Mouse (Mus musculus): ENCODE measurements around the gene Catsperb.
"Not testable (repeated sequence)": the region's sequence is repeated elsewhere in the genome, so short reads cannot be mapped to it uniquely, and the experiment has no call there.

Gene Catsperb

DNA sequence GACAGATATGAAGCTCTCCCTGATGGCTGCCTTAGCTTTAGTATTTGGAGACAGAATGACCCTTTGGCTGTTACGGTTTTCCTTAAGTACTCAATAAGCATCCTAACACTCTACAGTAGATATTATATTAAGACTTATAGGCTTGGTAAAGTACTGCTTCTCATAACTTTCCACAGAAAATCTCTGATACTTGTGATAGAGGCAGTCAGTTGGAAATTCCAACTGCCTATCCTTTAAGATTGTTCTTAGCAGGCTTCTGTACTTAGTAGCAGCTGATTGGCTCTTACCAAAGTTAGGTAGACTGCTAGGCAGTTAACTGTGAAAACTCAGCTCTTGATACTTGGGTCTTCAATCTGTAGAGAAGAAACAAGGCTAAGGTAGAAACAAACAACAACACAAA, at the start of gene Catsperb:
Catsperb (plus strand) TSS at position 301 of the 400 bp plus-strand sequence.
- DNase-seq, result not testable (repeated sequence)

DNA sequence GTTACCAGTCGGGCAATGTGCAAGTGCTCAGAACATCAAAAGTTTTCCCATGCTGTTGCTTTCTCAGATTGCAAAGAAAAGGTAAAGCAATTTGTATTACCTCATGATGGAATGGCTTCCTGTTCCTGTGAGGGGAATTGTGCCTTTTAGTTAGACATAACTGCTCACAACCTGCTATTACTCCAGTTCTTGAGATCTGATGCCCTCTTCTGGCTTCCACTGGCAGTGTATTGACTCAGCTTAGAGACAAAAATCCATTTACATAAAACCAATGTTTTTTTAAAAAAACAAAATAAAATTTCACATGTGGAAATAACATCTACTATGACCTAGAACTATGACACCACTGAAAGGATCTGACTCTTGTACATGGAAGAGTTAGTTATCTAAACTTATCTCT, 43.0 kb upstream of the Catsperb start:
- peak in 1 of 2 experiments; percentile 1 for DNase-seq

DNA sequence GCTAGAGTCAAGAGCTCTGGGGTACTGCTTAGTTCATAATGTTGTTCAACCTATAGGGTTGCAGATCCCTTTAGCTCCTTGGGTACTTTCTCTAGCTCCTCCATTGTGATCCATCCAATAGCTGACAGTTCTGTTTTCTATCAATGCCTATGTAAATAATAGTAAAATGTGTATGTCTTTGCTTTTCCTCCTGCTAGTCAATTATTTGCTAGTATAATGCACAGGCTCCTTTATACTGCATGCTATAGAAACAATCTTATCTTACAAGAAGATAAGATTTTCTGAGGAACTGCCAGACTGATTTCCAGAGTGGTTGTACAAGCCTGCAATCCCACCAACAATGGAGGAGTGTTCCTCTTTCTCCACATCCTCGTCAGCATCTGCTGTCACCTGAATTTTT, 23.0 kb upstream of the Catsperb start:
- DNase-seq, result not testable (repeated sequence)

DNA sequence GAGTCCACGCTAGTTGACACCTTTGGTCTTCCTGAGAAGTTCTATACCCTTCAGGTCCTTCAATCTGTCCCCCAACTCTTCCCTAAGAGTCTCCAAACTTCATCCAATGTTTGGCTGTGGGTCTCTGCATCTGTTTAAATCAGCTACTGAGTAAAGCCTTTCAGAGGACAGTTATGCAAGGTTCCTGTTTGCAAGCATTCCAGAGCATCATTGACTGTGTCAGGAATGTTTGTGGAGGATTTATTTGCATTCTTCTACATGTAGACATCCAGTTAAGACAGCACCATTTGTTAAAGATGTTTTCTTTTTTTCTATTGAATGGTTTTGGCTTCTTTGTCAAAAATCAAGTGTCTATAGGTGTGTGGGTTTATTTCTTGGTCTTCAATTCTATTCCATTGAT, 21.7 kb downstream of the Catsperb start:
- no peak for DNase-seq

DNA sequence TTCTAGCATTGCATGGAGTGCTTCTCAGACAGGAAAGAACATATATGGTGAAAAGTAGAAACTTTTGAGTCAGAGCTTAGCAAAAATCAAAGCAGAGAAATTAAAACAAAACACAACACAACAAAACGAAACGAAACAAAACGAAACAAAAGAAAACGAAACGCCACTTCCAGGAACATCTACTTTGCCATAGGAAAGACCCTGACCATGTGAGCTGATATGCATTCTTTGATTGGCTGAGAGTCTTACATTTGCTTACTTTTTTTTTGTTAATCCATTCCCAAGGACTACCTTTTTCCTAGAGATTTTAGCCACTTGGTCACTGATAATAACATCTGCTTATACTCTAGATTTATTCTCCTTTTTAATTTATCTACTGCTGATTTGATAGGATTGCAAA, 57.6 kb downstream of the Catsperb start:
- no peak for DNase-seq

DNA sequence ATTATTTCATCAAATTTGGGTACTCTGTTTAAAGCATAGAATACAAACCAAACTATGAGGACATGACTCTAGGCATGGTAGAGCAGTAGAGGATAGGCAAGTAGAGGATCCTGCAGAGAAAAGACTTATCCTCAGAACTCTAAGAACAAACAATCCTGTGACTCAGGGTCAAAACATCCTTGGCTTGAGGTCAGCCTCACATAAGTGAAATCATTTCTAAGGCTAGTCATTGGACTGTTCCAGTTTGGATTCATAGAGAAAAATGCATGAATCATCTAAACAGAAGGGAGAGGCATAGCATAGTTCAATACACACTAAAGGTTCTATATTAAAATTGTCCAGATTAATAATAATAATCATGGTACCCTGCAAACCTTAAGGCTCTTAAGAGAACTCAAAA, 79.1 kb downstream of the Catsperb start:
- no peak for DNase-seq

DNA sequence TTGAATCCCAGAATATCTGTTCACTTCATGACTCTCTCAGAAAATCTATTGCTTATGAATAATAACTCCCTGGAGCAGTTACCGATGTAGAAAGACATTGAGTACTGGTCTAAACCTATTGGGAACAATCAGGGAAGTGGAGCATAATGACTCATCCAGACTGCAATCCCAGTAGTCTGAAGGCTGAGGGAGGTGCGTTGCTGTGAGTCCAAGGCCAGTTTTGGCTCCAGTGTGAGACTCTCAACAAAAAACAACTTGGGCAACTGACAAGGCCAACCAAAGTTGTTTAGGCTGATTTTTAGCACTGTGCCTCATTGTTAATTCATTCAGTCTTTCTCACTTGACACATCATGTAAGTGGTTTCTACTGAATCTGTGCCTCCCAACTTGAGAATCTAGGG, 106.9 kb downstream of the Catsperb start:
- DNase-seq, result not testable (repeated sequence)

DNA sequence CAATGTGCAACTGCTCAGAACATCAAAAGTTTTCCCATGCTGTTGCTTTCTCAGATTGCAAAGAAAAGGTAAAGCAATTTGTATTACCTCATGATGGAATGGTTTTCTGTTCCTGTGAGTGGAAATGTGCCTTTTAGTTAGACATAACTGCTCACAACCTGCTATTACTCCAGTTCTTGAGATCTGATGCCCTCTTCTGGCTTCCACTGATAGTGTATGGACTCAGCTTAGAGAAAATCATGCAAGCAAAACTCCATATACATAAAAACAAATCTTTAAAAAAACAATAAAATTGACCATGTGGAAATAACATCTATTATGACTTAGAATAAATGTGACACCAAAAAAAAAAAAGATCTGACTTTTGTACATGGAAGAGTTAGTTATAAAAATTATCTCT, 202.2 kb downstream of the Catsperb start:
- peak; percentile 1 to 8 for DNase-seq

DNA sequence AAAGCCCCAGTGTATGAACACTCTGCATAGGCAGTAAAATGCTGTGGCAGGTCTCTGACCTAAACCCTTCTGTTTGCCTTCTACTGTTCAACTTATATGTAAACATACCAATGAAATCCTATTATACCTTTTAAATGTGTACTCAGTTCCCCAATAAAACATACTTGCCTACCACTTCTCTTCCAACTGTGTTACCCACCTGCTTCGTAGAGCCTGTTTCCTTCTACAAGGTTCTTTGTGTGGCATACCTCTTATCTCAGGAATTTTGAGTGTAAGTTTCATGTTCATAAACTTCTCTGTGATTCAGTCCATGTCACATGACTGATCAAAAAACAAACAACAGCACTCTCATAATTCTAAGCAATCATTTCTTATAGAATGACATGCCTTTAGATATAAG, 228.7 kb downstream of the Catsperb start:
- DNase-seq, result no peak

DNA sequence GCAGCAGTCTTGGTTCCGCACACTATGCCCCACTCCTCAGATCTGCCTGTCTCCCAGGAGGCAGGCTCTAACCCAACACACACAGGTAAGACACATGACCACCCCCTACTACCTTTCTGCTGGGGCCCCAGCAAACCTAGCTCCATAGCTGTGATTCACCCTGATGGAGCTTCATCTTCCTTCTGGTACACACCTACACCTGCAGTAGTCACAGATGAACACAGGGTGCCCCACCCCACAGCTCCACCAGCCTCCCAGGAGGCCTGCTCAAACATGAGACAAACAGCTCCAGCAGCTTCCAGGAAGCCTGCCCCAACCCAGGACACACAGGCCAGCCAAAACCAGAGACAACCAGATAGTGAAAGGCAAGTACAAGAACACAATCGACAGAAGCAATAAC, 263.0 kb downstream of the Catsperb start:
- DNase-seq, result no peak

All from cerebellum, postnatal 10 days (tissue).